Mouse (Mus musculus): Measurements from ENCODE around the gene Card14.

DNA sequence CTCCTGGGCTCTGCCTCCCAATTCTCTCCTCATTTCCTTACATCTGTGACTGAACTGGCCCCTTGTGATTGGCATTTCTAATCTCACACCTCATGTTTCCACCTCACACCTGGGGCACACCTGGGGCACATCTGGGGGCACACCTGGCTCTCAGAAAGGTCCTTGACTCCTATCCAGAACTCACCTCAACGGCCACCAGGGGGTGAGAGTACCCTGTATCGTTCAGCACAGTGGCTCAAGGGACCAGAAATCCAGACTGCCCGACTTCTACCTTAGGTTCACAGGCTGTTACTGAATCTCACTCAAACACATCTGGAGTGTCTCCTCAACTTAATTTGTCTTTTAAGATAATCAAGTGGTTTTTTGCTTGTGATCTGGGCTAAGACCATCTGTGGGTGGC lies 24.4 kb downstream of the Card14 start:
- TF ChIP-seq CTCF (IDR thresholded peaks at IDR 0.05; ENCODE audit: borderline replicate concordance, extremely low read depth, insufficient read depth, insufficient read length) (no peak), POLR2A (IDR thresholded peaks at IDR 0.05; ENCODE audit: borderline replicate concordance, extremely low read depth, insufficient read depth, insufficient read length, poor library complexity, severe bottlenecking) (no peak)

Data from brain, embryonic 14.5 days (tissue).